Mouse (Mus musculus) spleen, adult 12 weeks (tissue): ENCODE data around the gene Tab3.

Source experiments
- DNase-seq: peaks from one replicate; pipeline ENCODE4 v3.0.0; 2022; ENCODE audit warnings: low spot score

Gene Tab3

GRCm38 (mm10) chrX:85573532-85574181, at the start of gene Tab3:
Tab3 (plus strand) TSS chrX:85574022.
- DNase-seq: peak; percentile 91

DNA sequence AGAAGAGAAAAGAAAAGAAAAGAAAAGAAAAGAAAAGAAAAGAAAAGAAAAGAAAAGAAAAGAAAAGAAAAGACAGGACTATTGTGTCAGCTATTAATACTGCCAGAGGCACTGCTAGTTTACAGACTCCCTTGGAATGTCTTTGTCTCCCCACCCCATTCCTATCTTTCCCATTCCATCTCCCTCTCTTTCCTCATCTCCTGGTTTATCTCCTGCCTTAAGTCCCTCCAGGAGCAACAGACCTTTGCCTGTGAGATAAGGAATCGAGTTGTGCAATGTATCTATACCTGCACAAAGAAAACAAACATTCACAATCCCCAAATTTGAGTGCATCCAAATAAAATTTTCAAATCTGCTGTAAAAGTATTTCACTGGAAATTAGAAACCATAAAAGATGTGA, 48.3 kb upstream of the Tab3 start:
- DNase-seq: no peak

DNA sequence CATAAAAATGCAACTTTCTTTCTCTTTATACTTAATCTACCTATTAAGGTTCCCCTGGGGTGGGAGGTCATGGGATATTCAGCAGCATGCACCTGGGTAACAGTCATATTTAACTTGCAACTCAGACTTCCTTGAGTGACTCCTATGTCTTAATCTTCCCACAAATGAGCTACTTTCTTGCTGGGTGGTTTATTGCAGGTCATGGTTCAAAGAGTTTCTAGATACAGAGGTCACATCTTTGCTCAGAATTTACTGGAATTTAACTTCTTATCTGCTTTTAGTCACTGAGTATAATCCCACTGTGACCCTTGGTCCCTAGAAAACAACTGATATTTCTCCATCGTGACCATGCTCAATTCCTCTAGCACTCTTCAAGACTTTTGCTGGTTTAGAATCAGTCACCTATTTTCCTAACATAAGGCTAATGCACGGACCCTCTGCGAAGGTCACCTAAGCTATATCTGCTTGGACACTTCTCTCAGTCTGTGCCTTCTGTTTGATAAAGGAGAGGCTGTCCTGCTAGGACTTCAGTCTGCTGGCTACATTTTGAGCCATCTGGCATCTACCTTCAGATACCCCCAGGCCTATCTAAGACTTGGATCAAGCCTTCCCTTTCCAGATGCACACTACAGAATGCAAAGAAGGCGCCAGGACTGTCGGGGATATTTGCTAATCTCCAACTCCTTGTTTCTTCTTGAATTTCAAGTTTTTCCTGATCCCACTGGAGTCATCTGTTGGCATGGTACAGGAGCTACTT, 47.4 kb upstream of the Tab3 start:
- no peak for DNase-seq

GRCm38 (mm10) chrX:85558931-85559330, 14.9 kb upstream of the Tab3 start:
- DNase-seq: no peak

- DNase-seq: no peak
Observed at GRCm38 (mm10) chrX:85566256-85566655, 7.6 kb upstream of the Tab3 start.

DNA sequence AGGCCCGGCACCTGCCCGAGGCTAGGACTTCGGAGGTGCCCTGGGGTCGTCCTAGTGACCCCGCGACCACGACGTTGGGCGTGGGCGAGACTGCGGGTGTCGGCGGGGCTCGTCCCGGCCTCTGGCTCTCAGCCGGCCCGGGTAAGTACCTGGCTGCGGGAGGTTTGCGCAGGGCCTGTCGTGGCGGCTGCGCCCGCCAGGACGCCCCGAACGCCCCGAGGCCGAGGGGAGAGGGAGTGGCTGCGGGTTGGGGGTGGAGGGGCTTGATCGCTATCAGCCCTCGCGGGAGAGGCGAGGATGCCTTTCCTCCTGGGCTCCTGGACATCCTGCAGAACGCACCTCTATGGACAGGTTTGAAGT, 340 bp downstream of the Tab3 start:
- DNase-seq: peak; percentile 7

DNA sequence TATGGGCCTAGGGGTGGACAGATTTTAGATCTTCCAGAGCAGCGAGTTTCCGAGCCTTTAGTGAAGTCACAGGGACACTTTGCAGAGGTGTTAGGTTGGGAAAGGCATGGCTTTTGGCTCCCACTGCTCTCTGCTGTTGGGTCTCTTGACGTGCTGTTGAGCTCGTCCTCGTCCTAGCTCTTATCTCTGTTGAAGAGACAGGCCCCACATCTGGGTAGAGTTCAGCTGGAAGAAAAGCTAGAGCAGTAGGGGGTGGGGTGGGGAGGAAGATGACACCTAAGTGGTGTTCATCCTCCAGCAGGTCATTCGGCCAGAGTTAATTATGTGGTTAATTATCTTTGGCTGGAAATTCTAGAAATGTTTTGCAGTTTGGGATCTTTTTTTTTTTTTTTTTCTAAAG, 2.5 kb downstream of the Tab3 start:
- DNase-seq: no peak

DNA sequence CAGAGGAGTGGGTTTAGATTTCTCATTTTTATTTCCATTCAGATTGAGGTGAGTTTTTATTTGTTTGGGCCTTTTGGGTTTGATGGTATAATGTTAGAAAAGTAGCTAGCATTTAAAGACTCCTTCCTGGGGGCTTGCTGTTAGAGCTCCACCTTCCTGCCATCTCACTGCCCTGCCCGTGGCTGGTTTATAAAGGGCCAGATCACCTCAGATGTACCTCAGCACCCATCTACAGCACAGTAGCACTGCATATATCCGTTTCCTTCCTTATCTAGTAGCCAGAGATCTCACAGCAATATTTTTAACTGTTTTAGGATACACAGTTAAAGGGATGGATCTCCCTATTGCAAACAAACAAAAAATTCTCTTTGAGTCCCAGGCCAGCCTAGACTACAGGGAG, 6.9 kb downstream of the Tab3 start:
- DNase-seq: no peak

DNA sequence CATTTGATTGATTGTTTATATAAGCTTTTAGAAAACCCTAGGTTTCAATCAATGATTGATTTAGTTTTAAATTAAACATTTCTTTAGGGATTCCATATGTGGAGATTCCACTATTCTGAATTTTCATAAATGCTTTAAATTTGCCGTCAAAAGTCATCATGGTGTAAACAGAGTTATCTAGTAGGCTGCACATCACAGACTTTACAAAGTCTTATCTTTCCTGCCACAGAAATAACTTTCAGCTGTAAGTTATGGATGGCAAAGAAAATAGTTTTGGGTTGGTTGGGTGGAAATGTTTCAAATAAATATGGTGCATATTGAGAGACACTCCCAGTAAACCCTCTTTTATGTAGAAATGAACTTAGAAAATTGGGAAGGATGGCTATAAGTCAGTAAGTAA, 8.7 kb downstream of the Tab3 start:
- no peak for DNase-seq

- no peak for DNase-seq
Observed at GRCm38 (mm10) chrX:85585575-85585974, 11.8 kb downstream of the Tab3 start.

DNA sequence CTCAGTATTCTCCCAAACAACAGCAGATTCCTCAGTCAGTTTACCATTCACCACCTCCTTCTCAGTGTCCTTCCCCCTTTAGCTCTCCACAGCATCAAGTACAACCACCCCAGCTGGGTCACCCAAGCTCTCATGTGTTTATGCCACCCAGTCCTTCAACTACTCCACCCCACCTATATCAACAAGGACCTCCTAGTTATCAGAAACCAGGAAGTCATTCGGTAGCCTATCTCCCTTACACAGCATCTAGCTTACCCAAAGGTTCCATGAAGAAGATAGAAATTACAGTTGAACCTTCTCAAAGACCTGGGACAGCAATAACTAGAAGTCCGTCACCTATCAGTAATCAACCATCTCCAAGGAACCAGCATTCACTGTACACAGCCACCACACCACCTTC, 40.9 kb downstream of the Tab3 start:
- DNase-seq: peak; percentile 12

DNA sequence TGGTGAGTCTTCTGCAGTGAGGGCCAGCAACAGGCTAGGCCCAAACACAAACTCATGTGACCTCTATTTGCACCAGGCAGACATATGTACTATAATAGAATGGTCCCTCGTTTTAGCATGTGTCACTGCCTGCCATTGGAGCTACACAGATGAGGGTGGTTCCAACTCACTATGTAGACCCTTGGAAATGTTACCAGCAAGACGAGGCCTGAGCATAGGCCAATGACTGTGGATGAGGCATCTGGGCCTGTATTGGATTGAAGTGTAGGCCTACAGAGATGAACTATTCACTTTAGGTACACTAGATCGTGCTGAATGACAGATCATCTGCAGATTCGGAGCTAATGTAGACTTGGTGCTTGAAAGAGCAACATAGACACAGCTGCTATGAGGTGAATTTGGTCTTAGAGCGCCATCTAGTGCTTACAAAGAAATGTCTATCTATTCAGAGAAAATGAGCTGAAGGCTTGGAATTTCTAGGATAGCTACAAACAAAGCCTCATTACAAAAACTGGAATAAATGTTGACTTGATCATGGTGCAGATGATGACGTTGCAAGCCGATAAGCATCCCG, 72.5 kb downstream of the Tab3 start:
- DNase-seq: no peak

- no peak for DNase-seq
Observed at GRCm38 (mm10) chrX:85676808-85677207, 103.0 kb downstream of the Tab3 start.

GRCm38 (mm10) chrX:85682125-85682524, 108.3 kb downstream of the Tab3 start:
- no peak for DNase-seq

GRCm38 (mm10) chrX:85683723-85684122, 109.9 kb downstream of the Tab3 start:
- DNase-seq: no peak
